Mouse (Mus musculus) neural tube, embryonic 13.5 days (tissue): Measurements from ENCODE around the gene Slc30a10. TPM values are rescaled to one million over a fixed set of nuclear protein-coding genes. Genes with fewer than 3 reads are reported as not detected.

ENCODE experiments used
- ATAC-seq: fragments of 200-750 bp; cut with Nextera tagmentation; 2 replicates; pipeline ENCODE4 v1.8.0; 2017; ENCODE audit warnings: low read depth, mild to moderate bottlenecking, moderate TSS enrichment, moderate library complexity
- H3K27ac ChIP-seq: fragments of 300-500 bp; sonication (generic); replicated peaks from 2 replicates; pipeline ENCODE4 v1.5.1; 2015; ENCODE audit warnings: moderate library complexity, mild to moderate bottlenecking, inconsistent platforms
- H3K27me3 ChIP-seq: fragments of 300-500 bp; sonication (generic); 2 replicates; pipeline ENCODE4 v1.6.1; 2015; ENCODE audit warnings: mild to moderate bottlenecking, inconsistent platforms
- H3K36me3 ChIP-seq: fragments of 300-500 bp; sonication (generic); 2 replicates; pipeline ENCODE4 v1.6.1; 2015; ENCODE audit warnings: mild to moderate bottlenecking, inconsistent platforms
- H3K4me1 ChIP-seq: fragments of 300-500 bp; sonication (generic); replicated peaks from 2 replicates; pipeline ENCODE4 v1.6.1; 2015; ENCODE audit warnings: inconsistent platforms
- H3K4me2 ChIP-seq: fragments of 300-500 bp; sonication (generic); 2 replicates; pipeline ENCODE4 v1.6.1; 2015; ENCODE audit warnings: inconsistent platforms, mild to moderate bottlenecking, moderate library complexity
- H3K4me3 ChIP-seq: fragments of 300-500 bp; sonication (generic); 2 replicates; pipeline ENCODE4 v1.5.1; 2015; ENCODE audit warnings: mild to moderate bottlenecking, inconsistent platforms
- H3K9ac ChIP-seq: fragments of 300-500 bp; sonication (generic); 2 replicates; pipeline ENCODE4 v1.6.1; 2015; ENCODE audit warnings: moderate library complexity, mild to moderate bottlenecking, inconsistent platforms
- H3K9me3 ChIP-seq: fragments of 300-500 bp; sonication (generic); 2 replicates; pipeline ENCODE4 v1.6.1; 2016; ENCODE audit warnings: inconsistent platforms
- WGBS: fragments of 180-500 bp; shearing (Covaris S2); methylation state at CpG from one replicate; pipeline ENCODE4 v1.1.7; 2015; 5-methylcytosine and 5-hydroxymethylcytosine counted together
- polyA plus RNA-seq: library from polyadenylated mRNA; unstranded; fragments of >200 nt; fragmentation: Nextera tagmentation; extraction: Ambion mirVana; gene quantifications from 2 replicates; pipeline ENCODE4 v1.2.1, GENCODE M21; 2015

The Slc30a10 gene
- polyA plus RNA-seq, 1 experiment from 2014 or later = 2.9 TPM

DNA sequence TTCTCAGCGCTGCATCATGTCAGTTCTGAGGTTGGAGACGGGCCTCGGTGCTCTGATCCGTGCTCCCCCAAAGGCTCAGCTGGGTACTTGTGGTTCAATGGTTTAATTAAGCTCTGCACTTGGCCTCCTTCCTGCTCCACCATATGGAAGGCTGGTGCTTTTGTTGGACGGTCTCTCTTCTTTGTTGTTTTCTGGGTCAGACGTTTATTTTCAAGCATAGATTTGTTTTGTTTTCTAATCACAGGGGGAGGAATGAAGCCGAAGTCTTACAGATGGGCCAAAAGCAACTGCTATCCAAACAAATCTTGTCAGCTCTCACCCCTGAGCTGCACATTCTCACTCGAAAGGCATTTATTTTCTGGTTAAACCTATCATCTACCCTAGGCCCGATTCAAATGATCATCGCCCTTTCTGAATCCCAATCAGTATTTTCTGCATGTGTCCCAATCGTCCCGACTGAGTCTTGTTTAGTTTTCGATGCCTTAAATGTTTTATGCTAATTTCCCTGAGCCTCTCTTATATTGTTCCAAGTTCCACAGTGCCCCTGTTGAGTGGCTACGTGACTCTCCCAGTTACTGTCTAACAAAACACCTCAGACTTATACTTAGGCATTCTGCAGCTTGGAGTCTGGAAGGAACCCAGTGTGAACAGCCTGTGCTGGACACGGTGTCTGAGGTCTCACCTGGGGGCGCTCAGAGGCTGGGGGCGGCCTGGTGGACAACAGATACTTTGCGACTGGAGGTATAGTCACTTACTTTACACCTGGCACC is 12.8 kb upstream of the Slc30a10 start:
- Histone ChIP-seq H3K27ac (peak overlapping the region; percentile 55), H3K36me3 (no peaks in the 10 kb centered on the region), H3K4me3 (no peak overlapping the region), H3K9ac (no peak overlapping the region), H3K27me3 (no peaks in the 10 kb centered on the region), H3K4me2 (no peak overlapping the region), H3K9me3 (no peaks in the 10 kb centered on the region), H3K4me1 (peaks cover 19% of the 10 kb centered on the region)
- 54% methylated on average over 18 of the region's 18 CpGs for WGBS
- ATAC-seq = peak; percentile 83

DNA sequence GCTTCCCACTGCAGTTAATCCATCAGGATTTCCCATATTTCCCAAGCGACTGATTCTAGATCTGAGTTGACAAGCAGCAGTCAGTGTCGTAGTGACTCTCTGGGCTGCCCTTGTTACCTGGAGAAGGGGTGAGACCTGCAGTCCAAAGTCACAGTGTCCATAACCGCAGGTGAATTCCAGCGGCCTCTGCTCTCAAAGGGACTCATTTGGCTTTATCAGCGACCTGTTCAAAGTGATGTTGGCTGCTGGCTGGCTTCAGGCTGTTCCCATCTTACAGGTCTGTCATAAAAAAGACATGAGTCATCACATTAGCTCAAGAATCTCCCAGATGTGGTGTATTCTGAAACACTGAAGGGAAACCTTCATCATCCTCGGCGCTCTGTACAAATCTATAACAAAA is 5.7 kb upstream of the Slc30a10 start:
- H3K4me2 ChIP-seq = no peak overlapping the region
- 89% methylated on average over 7 of the region's 7 CpGs for WGBS
- H3K36me3 ChIP-seq = no peaks in the 10 kb centered on the region
- no peak overlapping the region for H3K27ac ChIP-seq
- H3K9ac ChIP-seq = no peak overlapping the region
- no peak overlapping the region for H3K4me3 ChIP-seq
- H3K9me3 ChIP-seq = no peaks in the 10 kb centered on the region
- peaks cover 11% of the 10 kb centered on the region for H3K27me3 ChIP-seq
- no peaks in the 10 kb centered on the region for H3K4me1 ChIP-seq
- ATAC-seq = no peak

DNA sequence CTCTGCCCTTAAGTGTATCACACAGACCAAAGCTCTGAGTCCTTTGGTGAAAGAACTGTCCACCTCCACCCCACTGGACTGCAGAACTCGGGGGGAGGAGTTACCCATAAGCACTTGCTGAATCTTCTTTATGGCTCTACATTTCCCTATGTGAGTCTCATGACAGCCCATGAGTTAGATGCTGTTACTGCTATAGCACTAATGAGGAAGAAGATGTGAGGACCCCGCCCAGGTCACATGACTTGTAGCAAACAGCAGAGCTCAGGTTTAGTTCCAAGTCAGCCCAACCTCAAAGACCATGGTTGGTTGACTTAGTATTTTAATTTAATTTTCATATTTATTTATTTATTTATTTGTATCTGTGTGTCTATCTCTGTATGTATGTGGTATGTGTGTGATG is 4.9 kb upstream of the Slc30a10 start:
- ATAC-seq = no peak
- Histone ChIP-seq H3K9ac (no peak overlapping the region), H3K27ac (no peak overlapping the region), H3K27me3 (peaks cover 18% of the 10 kb centered on the region), H3K9me3 (no peaks in the 10 kb centered on the region), H3K4me3 (no peak overlapping the region), H3K36me3 (no peaks in the 10 kb centered on the region), H3K4me2 (no peak overlapping the region), H3K4me1 (peaks cover 4% of the 10 kb centered on the region; the same call in 1 of the 2 replicates)
- WGBS = 74% methylated on average over 2 of the region's 2 CpGs

DNA sequence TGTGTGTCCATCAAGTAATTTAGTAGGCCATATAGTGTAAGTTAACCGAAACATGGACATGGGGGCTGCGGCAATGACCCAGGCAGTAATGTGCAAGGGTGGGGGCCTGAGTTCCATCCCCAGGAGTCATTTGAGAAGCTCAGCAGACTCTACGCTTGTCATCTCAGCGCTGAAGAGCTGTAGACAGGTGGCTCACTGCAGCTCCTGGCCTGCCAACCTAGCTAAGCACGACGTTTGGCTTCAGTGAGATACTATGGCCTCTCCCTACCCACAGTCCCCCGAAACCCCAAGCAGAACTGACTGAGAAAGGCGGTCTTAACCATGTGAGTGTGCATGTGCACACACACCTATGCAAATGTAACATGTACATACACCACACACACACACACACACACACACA is 3.6 kb upstream of the Slc30a10 start:
- 81% methylated on average over 8 of the region's 8 CpGs for WGBS
- Histone ChIP-seq H3K4me3 (no peak overlapping the region), H3K4me1 (peaks cover 12% of the 10 kb centered on the region), H3K27ac (no peak overlapping the region), H3K4me2 (no peak overlapping the region), H3K9ac (no peak overlapping the region), H3K27me3 (peaks cover 32% of the 10 kb centered on the region), H3K9me3 (no peaks in the 10 kb centered on the region), H3K36me3 (no peaks in the 10 kb centered on the region)
- ATAC-seq = no peak

DNA sequence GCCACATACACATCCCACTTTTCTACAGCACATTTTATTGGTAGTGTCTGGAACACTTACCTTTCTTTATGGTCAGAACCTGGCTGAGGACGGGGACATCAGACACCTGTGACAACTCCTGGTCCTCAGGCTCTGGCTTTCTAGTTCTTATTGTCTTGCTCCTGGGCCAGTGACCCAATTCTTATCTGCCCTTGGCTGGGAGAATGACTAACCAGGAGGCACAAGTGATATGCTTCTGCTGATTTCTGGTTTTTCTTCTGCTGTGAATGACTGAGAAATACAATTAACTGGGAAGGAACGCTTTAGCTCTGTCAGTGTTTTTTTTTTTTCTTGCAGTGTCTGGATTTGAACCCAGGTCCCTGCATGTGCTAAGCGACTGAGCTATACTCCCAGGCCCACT is 3.2 kb upstream of the Slc30a10 start:
- H3K27me3 ChIP-seq = peaks cover 36% of the 10 kb centered on the region
- ATAC-seq = no peak
- no peak overlapping the region for H3K27ac ChIP-seq
- H3K9me3 ChIP-seq = no peaks in the 10 kb centered on the region
- no peak overlapping the region for H3K4me3 ChIP-seq
- H3K4me1 ChIP-seq = peaks cover 12% of the 10 kb centered on the region
- no peak overlapping the region for H3K9ac ChIP-seq
- H3K36me3 ChIP-seq = no peaks in the 10 kb centered on the region
- 93% methylated on average over 3 of the region's 3 CpGs for WGBS
- H3K4me2 ChIP-seq = no peak overlapping the region

DNA sequence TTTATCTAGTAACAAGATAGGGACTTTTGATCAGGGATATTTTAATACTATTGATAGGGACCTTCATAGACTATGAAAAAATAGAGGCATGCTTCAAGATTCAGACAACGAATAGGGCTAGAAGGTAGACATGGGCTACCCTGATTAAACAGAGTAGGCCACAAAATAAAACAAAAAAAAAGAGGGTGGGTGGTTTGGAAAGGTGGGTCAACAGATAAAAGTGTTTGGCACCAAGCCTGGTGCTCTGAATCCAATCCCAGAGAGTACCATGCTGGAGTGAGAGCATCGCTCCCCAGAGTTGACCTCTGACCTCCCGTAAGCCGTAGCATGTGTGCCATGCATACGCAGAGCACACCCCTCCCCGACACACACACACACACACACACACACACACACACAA is 2.2 kb upstream of the Slc30a10 start:
- 91% methylated on average over 6 of the region's 6 CpGs for WGBS

DNA sequence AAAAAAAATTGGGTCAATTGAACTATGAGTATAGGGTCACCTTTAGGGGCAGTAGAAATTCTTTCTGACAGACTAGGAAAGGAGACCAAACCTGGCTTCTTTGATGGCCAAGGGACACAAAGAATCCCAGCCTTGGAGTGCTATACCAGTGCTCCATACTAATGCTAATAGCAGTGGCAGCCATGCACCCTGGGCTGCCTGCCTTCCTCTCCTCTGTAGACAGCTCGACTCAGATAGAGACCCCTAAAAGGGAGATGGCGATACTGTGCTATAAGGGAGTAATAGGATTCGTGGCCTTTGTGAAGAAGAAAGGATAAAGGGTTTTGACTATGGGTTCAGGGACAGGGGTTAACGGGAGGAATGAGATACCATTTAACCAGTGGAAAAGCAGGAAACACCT is 504 bp upstream of the Slc30a10 start:
- no peak for ATAC-seq
- Histone ChIP-seq H3K36me3 (no peaks in the 10 kb centered on the region), H3K9me3 (no peaks in the 10 kb centered on the region), H3K27me3 (peaks cover 48% of the 10 kb centered on the region), H3K4me3 (peak overlapping the region; percentile 51), H3K9ac (peak overlapping the region; percentile 73; the same call in 1 of the 2 replicates), H3K27ac (no peak overlapping the region), H3K4me2 (peak overlapping the region; percentile 90), H3K4me1 (peaks cover 12% of the 10 kb centered on the region)
- WGBS = 39% methylated on average over 4 of the region's 4 CpGs

More for the DNA sequence above, 2.2 kb upstream of the Slc30a10 start:
- H3K9me3 ChIP-seq = no peaks in the 10 kb centered on the region
- H3K4me1 ChIP-seq = peaks cover 12% of the 10 kb centered on the region
- H3K36me3 ChIP-seq = no peaks in the 10 kb centered on the region
- no peak overlapping the region for H3K9ac ChIP-seq
- no peak for ATAC-seq
- H3K27me3 ChIP-seq = peaks cover 46% of the 10 kb centered on the region
- H3K27ac ChIP-seq = no peak overlapping the region
- no peak overlapping the region for H3K4me2 ChIP-seq
- H3K4me3 ChIP-seq = no peak overlapping the region

DNA sequence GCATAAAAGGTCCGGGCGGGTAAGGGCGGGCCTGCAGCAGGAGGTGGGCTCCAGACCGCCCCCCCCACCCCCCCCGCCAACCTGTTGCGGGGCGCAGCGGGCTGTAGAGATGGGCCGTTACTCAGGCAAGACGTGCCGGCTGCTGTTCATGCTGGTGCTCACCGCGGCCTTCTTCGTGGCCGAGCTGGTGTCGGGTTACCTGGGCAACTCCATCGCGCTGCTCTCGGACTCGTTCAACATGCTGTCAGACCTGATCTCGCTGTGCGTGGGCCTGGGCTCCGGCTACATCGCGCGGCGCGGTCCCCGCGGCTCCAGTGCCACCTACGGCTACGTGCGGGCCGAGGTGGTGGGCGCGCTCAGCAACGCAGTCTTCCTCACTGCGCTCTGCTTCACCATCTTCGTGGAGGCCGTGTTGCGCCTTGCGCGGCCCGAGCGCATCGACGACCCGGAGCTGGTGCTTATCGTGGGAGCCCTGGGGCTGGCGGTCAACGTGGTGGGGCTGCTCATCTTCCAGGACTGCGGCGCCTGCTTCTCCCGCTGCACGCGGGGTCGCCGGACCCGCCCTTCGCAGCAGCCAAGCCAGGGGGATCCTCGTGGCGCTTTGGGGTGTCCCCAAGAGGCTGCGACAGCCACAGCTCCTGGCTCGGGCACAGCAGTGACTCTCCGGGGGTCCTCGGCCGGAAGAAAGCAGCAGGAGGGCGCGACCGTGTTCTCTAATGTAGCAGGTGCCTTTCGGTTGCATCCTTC is 480 bp downstream of the Slc30a10 start:
- ATAC-seq = peak; percentile 82
- H3K4me1 ChIP-seq = peaks cover 12% of the 10 kb centered on the region
- H3K9ac ChIP-seq = peak overlapping the region; percentile 73
- H3K4me2 ChIP-seq = peak overlapping the region; percentile 90
- peak overlapping the region; percentile 11; the same call in 1 of the 2 replicates for H3K27ac ChIP-seq
- H3K27me3 ChIP-seq = peaks cover 48% of the 10 kb centered on the region
- H3K36me3 ChIP-seq = no peaks in the 10 kb centered on the region
- peak overlapping the region; percentile 51 for H3K4me3 ChIP-seq
- H3K9me3 ChIP-seq = no peaks in the 10 kb centered on the region
- WGBS = under 1% methylated on average over 71 of the region's 71 CpGs

DNA sequence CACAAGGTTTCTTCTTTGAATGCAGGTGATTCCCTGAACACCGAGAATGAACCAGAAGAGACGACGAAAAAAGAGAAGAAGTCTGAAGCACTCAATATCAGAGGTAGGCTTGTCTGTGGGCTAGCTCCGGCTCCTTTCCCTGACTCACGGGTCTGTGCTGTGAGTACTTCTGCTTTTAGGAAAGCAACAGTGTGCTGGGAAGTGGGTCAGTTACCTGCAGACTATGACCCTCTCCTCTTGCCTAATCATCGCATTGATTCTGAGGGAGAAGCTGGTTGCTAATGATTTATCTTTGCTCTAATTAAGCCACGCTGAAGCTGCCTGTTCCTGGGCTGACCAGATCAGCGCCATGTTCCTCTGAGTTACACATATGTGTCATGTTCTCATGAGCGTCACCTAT is 1.7 kb downstream of the Slc30a10 start:
- Histone ChIP-seq H3K27me3 (peaks cover 48% of the 10 kb centered on the region), H3K4me3 (peak overlapping the region; percentile 51)

DNA sequence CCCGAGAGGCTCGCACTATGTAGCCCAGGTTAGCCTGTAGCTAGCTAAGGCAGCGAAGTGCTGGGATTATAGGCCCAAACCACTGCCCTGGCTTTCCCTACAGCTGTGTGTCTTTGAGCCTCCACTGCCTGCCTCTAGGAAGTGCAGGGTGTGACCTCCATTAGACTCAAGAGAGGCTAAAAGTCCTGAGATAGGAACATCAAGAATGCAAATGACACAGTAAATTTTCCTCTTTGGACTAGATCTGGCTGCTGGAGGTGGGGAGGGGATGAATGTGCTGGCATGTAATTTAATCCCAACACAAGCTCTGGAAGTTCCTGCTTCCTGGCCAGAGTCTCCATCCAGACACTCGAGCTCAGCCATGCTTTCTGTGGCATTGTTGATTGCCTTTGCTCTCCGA is 5.4 kb downstream of the Slc30a10 start:
- H3K4me2 ChIP-seq = no peak overlapping the region
- H3K9me3 ChIP-seq = no peaks in the 10 kb centered on the region
- H3K36me3 ChIP-seq = no peaks in the 10 kb centered on the region
- WGBS = 89% methylated on average over 5 of the region's 5 CpGs
- H3K4me1 ChIP-seq = peaks cover 5% of the 10 kb centered on the region; the same call in 1 of the 2 replicates
- no peak overlapping the region for H3K4me3 ChIP-seq
- no peak for ATAC-seq
- no peak overlapping the region for H3K27ac ChIP-seq
- no peak overlapping the region for H3K9ac ChIP-seq
- H3K27me3 ChIP-seq = peaks cover 26% of the 10 kb centered on the region

More for the DNA sequence above, 1.7 kb downstream of the Slc30a10 start:
- Histone ChIP-seq H3K9ac (no peak overlapping the region), H3K36me3 (no peaks in the 10 kb centered on the region), H3K4me1 (peaks cover 12% of the 10 kb centered on the region), H3K4me2 (peak overlapping the region; percentile 90), H3K27ac (no peak overlapping the region), H3K9me3 (no peaks in the 10 kb centered on the region)
- no peak for ATAC-seq
- 86% methylated on average over 9 of the region's 9 CpGs for WGBS

DNA sequence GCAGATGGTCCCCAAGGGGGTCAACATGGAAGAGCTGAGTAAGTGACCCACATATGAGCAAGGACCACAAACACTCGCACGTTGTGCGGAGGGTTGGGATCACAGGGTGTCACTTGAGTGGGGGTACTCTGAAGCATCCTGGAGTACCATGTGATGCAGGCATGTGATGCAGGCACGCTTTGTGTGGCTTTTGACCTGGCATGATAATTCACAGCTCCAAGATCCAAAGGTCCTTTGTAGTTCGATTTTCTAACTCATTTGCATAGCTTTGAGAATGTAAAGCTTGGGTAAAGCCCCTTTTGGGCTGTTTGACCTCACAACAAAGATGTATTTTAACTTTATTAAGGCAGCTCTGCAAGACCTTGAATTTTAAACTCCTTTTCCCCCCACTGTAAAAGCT is 8.2 kb downstream of the Slc30a10 start:
- no peaks in the 10 kb centered on the region for H3K36me3 ChIP-seq
- no peak overlapping the region for H3K9ac ChIP-seq
- H3K27me3 ChIP-seq = no peaks in the 10 kb centered on the region
- WGBS = 60% methylated on average over 5 of the region's 5 CpGs
- no peaks in the 10 kb centered on the region for H3K4me1 ChIP-seq
- H3K9me3 ChIP-seq = no peaks in the 10 kb centered on the region
- H3K4me2 ChIP-seq = no peak overlapping the region
- no peak overlapping the region for H3K4me3 ChIP-seq
- H3K27ac ChIP-seq = no peak overlapping the region
- no peak for ATAC-seq

DNA sequence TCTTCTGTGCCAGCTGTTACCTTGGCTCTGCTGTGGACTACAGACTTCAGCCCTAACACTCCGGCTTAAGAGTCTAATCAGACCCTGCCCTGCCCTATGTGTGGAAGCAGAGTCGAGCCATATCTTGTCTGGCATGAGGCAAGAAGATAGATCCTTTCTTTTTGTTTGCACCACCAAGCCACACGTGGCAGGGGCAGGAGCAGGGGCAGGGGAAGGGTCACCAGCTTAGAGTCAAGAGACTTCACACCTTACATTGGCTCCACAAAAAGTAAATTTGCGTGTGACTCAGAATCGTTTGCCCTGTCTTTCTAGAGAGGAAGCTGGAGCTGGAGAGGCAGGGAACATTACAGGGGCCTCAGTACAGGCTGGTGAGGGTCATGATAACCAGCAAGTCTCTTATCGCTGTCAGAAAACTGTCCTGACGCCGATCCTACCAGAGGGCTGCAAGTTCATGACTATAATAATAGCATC is 14.9 kb downstream of the Slc30a10 start:
- Histone ChIP-seq H3K27ac (no peak overlapping the region), H3K4me3 (no peak overlapping the region), H3K9me3 (no peaks in the 10 kb centered on the region), H3K4me2 (no peak overlapping the region), H3K4me1 (no peaks in the 10 kb centered on the region), H3K36me3 (no peaks in the 10 kb centered on the region), H3K27me3 (no peaks in the 10 kb centered on the region), H3K9ac (no peak overlapping the region)
- WGBS = 77% methylated on average over 8 of the region's 8 CpGs
- no peak for ATAC-seq
